Mouse (Mus musculus) frontal cortex, adult 2 months (tissue): ENCODE results near the gene Trim69. TPM values are rescaled to one million over a fixed set of nuclear protein-coding genes. Genes with fewer than 3 reads are reported as not detected.
"Not testable (repeated sequence)": the region's sequence is repeated elsewhere in the genome, so short reads cannot be mapped to it uniquely, and the experiment has no call there.

Source experiments
- DNase-seq, 2 experiments: peaks; one replicate each; pipeline ENCODE4 v3.0.0; 2022; ENCODE audit warnings: low spot score in 1 of 2; ENCODE audit errors: extremely low spot score in 1 of 2
- polyA plus RNA-seq: library from polyadenylated mRNA; depleted of rRNA; stranded (reverse); fragments of >200 nt; gene quantifications from 2 replicates; pipeline ENCODE4 v1.2.3, GENCODE M21; 2012; rRNA removed

Trim69 gene
- polyA plus RNA-seq, 1 experiment = 0.06 TPM

GRCm38 (mm10) chr2:122206440-122207107 lies 46.1 kb downstream of the Trim69 start:
- no peak for DNase-seq

GRCm38 (mm10) chr2:122210534-122211228 lies 50.2 kb downstream of the Trim69 start:
- no peak for DNase-seq

GRCm38 (mm10) chr2:122217075-122217474 lies 56.6 kb downstream of the Trim69 start:
- not testable (repeated sequence) for DNase-seq

GRCm38 (mm10) chr2:122218234-122218633 lies 57.7 kb downstream of the Trim69 start:
- DNase-seq = no peak

- no peak for DNase-seq
Measured at GRCm38 (mm10) chr2:122221378-122221777, 60.9 kb downstream of the Trim69 start.

GRCm38 (mm10) chr2:122221798-122222197 lies 61.3 kb downstream of the Trim69 start:
- no peak for DNase-seq

GRCm38 (mm10) chr2:122222272-122222671 lies 61.8 kb downstream of the Trim69 start:
- DNase-seq = no peak

- DNase-seq = no peak
Measured at GRCm38 (mm10) chr2:122223654-122224053, 63.2 kb downstream of the Trim69 start.

Other genes starting within 250 kb of the Trim69 start
- gene Ctdspl2, start 204.7 kb upstream of the Trim69 start, polyA plus RNA-seq = 15.7 and 16.3 TPM in 2 replicates
- 0.27 and 0.36 TPM in 2 replicates for gene Mageb3, start 204.6 kb upstream of the Trim69 start, polyA plus RNA-seq
- gene Eif3j1, start 132.2 kb upstream of the Trim69 start, polyA plus RNA-seq = 18.4 and 19.8 TPM in 2 replicates
- gene Spg11, start 42.3 kb upstream of the Trim69 start, polyA plus RNA-seq = 9.5 and 9.9 TPM in 2 replicates
- 168 and 176 TPM in 2 replicates for gene B2m, start 13.0 kb upstream of the Trim69 start, polyA plus RNA-seq
- gene Patl2, start 25.5 kb downstream of the Trim69 start, polyA plus RNA-seq = 0.08 TPM in 1 of 2 replicates, not detected in the other
- not detected in 2 replicates for gene Terb2, start 25.6 kb downstream of the Trim69 start, polyA plus RNA-seq
- 14.4 and 15.9 TPM in 2 replicates for gene Sord, start 74.0 kb downstream of the Trim69 start, polyA plus RNA-seq
- gene Duox2, start 137.7 kb downstream of the Trim69 start, polyA plus RNA-seq = 0.88 and 1.1 TPM in 2 replicates
- gene Duoxa2, start 138.2 kb downstream of the Trim69 start, polyA plus RNA-seq = 0.23 TPM in 1 of 2 replicates, not detected in the other
- gene Duoxa1, start 153.0 kb downstream of the Trim69 start, polyA plus RNA-seq = 0.15 TPM in 1 of 2 replicates, not detected in the other
- gene Duox1, start 155.0 kb downstream of the Trim69 start, polyA plus RNA-seq = 0.04 TPM in 1 of 2 replicates, not detected in the other
- 45.1 and 57.6 TPM in 2 replicates for gene Shf, start 208.5 kb downstream of the Trim69 start, polyA plus RNA-seq